Mouse (Mus musculus) urinary bladder, adult 18-20 months (tissue): Measurements from ENCODE around the gene Rmnd5a.
"Not testable (repeated sequence)": the region's sequence is repeated elsewhere in the genome, so short reads cannot be mapped to it uniquely, and the experiment has no call there.

Experiments used
- DNase-seq, 2 experiments: peaks; one replicate each; pipeline ENCODE4 v3.0.0; 2022; ENCODE audit warnings: low spot score in 2 of 2, mixed read lengths in 2 of 2

Rmnd5a gene

GRCm38 (mm10) chr6:71440492-71441250 is at the start of gene Rmnd5a:
Rmnd5a (minus strand) TSS chr6:71440637.
- peak; percentile 94 to 98 for DNase-seq

DNA sequence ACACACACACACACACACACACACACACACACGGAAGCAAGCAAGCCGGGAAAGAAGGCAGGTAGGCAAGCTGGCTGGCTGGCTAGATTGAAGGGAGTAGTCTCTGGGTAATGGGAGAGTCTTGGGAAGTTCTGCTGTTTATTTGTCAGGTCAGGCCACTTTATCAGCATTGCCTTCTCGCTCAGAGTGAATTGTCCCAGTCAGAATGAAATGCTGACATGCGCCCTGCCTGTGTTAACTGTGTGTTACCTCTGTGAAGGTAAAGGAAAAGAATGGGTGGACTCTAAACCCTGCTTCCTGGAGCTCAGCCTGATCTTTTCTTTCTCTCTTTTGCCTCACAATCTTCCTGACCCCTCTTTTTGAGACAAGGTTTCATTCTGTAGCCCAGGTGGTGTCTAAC is 47.5 kb upstream of the Rmnd5a start:
- DNase-seq: peak in 1 of 2 experiments; percentile 4

DNA sequence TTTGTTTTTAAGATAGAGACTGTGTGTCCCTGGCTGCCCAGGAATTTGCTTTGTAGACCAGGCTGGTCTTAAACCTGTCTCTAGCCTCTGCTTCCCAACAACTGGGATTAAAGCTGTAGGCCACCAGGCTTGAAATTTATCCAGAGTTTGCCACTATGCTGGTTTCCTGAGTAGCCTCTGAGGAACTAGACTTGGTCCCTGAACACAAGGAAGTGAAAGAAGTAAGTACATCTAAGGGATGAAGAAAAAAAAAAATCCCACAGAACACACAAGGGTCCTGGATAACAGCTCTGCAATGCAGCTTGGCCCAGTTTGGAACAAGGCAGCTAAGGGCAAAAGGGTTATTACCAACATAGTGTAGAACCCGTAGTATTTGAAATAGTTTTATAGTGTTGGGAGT is 46.4 kb upstream of the Rmnd5a start:
- no peak for DNase-seq

DNA sequence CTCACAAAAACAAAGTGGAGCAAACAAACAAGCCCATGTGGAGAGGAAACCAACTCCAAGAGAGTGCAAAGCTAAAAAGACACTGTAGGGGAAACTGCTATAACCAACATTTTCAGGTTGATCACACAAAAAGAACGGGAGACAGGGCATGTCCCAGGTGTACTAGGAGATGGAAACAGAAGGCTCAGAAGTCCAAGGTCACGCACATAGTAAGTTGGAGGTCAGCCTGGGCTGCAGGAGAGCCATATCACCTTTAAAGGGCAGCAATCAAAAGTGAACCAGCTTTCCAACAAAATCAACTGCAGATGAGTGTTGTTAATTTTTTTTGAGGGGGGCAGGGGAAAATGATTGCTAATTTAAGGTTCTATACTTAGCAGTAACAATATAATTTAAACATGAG is 45.8 kb upstream of the Rmnd5a start:
- no peak for DNase-seq

DNA sequence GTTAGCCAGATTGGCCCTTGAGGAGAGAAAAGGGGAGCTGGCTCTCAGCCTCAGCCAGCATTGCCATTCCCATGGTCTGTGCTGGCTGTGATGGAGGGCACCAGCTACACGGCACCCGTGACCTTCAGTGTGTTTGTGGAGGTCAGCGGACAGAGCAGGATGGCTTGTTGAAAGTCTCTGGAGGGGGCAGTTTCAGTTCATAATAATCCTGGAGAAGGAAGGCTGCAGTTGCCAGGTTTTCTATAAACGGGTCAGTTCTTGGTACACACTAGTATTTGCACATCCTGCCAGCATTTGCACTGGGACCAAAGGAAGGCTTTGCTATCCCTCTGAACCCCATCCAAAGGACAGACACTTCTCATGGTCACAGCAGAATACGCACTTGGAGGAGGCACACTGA is 44.8 kb upstream of the Rmnd5a start:
- DNase-seq: no peak

GRCm38 (mm10) chr6:71481136-71481535 is 40.7 kb upstream of the Rmnd5a start:
- no peak for DNase-seq

DNA sequence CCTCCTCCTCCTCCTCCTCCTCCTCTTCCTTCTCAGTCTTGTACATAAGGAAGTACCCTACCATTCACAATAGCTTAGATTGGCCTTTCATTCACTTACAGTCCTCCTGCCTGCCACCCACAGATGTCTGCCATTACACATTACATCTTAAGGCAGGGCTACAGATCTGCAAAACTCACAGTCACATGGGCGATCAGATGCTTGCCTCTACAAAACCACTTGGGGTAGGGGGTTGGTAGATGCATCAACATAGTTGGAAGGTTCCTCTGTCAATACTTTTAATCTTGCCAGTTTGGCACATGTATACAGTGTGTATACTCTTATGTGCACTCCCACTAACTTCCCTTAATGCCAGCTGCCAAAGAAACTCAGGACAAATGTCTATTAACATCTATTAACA is 39.7 kb upstream of the Rmnd5a start:
- DNase-seq: no peak

DNA sequence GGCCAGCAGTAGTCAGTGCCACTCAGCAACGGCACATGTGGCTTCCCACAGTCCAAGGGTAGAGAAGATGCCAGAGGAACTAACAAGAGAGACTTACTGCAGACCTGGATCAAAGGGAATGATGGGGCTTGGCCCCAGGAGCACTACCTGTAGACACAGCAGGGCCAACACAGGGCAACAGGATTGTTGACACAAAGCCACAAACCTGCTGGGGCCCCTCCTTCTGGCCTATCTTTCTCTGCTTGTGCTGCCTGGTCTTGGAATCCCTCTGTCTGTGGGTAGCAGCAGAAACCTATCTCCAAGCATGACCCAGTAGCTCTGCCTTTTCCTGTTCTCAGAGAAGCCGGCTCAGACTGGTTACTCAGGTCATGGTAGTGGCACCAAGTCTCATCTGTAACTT is 39.2 kb upstream of the Rmnd5a start:
- not testable (repeated sequence) for DNase-seq

- DNase-seq: not testable (repeated sequence)
Measured at GRCm38 (mm10) chr6:71478816-71479568, 38.6 kb upstream of the Rmnd5a start.

DNA sequence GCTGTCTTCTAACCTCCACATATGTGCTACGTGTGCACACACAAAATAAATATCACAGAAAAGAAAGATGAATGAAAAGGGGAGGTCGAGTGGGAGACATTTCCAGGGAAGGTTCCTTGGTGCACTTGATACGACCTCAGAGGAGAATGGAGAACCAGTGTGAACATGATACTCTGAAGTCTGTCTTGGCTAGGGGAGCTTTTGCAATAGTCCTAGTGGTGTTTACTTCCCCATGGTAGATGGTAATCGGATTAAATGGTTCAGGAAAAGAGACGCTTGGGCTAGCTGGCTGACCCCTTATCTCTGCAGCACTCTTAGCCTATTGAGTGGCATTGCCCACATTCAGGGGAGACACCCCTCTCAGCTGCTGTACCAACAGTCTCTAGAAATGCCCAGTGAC is 36.3 kb upstream of the Rmnd5a start:
- no peak for DNase-seq

DNA sequence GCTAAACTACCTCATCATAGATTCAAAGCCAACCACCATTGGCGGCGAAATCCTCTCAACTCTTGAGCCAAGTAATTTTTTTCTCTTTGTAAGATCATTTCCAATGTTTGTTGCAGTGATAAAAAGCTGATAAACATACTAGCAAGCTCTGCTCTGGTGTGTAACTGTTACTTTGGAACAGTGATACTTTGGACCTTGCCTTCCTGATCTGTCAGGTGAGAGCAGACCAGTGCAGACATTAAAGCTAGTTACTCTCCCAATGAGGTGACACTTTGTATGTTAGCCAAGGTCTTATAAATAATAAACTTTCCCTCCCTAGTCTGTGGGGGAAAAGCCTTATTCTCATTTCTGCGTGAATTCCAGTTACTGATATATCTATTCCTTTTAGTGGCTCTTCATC is 35.2 kb upstream of the Rmnd5a start:
- no peak for DNase-seq

DNA sequence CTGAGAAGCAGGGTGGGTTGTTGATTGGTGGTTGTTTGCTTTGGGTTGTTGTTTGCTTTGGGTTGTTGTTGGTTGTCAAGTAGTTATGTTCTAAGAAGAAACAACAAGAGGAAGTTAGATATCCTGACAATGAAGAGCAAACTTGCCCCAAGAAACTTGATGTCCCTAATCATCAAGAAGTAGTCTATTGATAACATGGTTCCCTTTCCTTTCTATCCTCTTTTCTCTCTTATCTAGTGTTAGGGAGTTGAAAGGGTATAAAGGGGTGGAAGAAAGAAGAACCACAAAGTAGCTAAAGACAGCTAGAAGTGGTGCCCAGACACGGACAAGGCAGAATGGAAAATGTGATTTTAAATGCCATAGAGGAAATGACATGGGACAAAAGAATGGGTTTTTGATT is 32.3 kb upstream of the Rmnd5a start:
- no peak for DNase-seq

DNA sequence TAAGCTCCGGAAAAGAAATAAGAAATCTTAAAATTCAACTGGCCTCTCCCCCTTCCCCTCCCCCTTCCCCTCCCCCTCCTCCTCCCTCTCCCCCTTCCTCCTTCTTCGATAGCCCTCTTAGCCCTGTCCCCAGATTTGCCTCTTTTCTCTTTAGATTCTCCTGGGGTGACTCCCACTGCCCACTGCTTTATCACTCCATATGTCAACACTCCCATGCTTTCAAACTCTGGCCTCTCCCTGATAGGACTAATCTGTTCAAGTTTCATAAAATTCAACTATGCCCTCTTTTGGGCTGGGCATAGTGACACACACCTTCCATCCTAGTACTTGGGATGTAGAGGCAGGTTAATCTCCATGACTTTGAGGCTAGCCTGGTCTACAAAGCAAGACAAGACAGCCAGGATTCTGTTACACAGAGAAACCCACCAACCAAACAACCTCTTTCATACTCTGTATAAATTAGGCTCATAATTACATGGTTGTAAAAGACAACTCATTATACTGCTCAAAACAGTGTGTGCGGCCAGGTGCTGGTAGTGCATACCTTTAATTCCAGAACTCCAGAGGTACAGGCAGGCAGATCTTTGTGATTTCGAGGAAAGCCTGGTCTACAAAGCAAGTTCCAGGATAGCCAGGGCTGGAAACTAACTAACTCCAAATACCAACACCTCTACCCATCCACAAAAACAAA is 31.5 kb upstream of the Rmnd5a start:
- DNase-seq: no peak

DNA sequence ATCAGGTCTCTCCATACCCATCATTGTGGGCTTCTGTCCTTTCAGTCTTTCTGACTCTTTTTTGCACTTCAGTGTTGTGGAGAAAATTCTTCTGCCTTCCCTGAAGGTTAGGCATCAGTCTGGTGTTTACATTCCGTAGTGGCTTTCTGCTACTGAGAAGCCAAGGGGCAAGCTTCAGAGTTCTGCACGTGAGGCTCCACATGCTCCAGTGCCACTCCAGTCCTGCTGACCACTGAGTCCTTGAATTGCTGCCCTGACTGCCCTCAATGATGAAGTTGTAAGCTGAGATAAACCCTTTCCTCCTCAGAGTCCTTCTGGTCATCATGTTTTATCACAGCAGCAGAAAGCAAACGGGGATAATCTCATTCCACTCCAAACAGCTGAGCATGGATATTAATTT is 28.9 kb upstream of the Rmnd5a start:
- no peak for DNase-seq

GRCm38 (mm10) chr6:71467766-71468165 is 27.3 kb upstream of the Rmnd5a start:
- DNase-seq: no peak

DNA sequence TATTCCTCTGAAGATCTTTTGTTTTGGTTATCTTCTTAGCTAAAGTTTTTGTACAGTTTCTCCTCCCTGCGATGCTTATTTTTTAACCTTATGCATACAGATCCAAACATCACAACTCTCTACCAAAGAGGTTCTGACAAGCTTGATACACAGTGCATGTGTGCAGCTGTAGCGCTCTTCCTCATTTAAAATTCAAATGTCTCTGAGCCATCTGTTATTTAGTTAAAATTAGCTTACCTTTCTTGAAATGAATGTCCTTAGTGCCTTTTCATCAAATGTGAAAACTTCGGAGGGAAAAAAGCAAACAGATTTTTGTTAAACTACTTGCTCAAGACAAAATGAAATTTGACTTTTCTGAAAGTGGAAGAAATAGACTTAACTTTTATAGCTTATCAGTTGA is 24.7 kb upstream of the Rmnd5a start:
- no peak for DNase-seq

- DNase-seq: no peak
Measured at GRCm38 (mm10) chr6:71457956-71458608, 17.6 kb upstream of the Rmnd5a start.

DNA sequence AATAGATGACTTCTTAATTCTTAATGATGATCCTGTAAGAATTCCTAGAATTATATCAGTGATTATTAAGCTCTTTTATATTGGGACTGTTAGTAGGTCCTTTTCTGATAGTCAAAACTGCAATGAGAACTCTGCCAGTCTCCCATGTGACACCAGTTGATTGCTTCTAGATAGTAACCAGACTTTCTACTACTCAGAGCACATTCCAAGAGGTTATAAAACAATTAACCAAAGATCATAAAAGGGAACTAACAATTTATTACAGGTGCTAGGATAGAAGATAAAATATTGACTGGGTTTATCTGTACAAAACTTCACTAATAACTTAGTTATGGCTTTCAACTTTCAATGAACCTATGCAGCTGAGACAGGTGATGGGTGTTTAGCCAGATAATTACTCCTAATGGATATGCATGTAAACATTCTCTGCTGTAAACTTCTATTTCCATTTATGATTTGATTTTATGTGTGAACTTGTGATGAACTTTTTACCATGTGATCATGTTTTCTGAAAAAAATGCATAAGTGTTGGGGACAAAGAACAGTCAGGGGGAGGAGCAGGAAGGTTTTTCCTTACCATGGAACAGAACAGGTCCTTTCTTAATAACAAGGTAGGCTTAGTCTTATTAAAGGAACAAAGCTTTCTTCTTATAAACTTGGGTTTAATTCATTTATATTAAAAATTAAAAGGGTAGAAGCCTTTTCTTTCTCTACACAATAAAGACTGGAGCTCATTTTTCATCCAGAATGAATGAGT is 13.7 kb upstream of the Rmnd5a start:
- not testable (repeated sequence) for DNase-seq

- DNase-seq: no peak
Measured at GRCm38 (mm10) chr6:71452792-71453191, 12.4 kb upstream of the Rmnd5a start.

GRCm38 (mm10) chr6:71445560-71445959 is 5.1 kb upstream of the Rmnd5a start:
- no peak for DNase-seq

GRCm38 (mm10) chr6:71444756-71445155 is 4.3 kb upstream of the Rmnd5a start:
- DNase-seq: no peak
